Mouse (Mus musculus) heart, embryonic 14.5 days (tissue): ENCODE results near the gene Olfr97. TPM values are rescaled to one million over a fixed set of nuclear protein-coding genes. Genes with fewer than 3 reads are reported as not detected.

ENCODE experiments used
- ATAC-seq: fragments of 200-750 bp; cut with Nextera tagmentation; 2 replicates; pipeline ENCODE4 v1.8.0; 2017; ENCODE audit warnings: low read depth, moderate TSS enrichment; ENCODE audit not compliant: insufficient number of reproducible peaks, insufficient read depth, low FRiP score
- H3K27ac ChIP-seq, 2 experiments: fragments of 200-500 bp in 1 of 2; fragments of 300-500 bp in 1 of 2; sonication (generic) in 1 of 2; replicated peaks in 1 of 2; 2 replicates each; pipeline ENCODE4 v1.5.1; 2012 to 2014; ENCODE audit warnings: low read depth in 2 of 2, low read length in 2 of 2, control low read depth in 1 of 2, mild to moderate bottlenecking in 1 of 2, mixed read lengths in 1 of 2; ENCODE audit not compliant: control insufficient read depth in 1 of 2, insufficient read depth in 1 of 2
- H3K27me3 ChIP-seq: fragments of 300-500 bp; sonication (generic); 2 replicates; pipeline ENCODE4 v1.6.1; 2014; ENCODE audit warnings: mild to moderate bottlenecking, low read length, control low read depth; ENCODE audit not compliant: control insufficient read depth, insufficient read depth
- H3K36me3 ChIP-seq: fragments of 300-500 bp; sonication (generic); 2 replicates; pipeline ENCODE4 v1.6.1; 2014; ENCODE audit warnings: mild to moderate bottlenecking, control low read depth, low read length, mixed read lengths; ENCODE audit not compliant: control insufficient read depth, insufficient read depth
- H3K4me1 ChIP-seq, 2 experiments: fragments of 200-500 bp in 1 of 2; fragments of 300-500 bp in 1 of 2; sonication (generic) in 1 of 2; 2 replicates each; pipeline ENCODE4 v1.6.1; 2012 to 2014; ENCODE audit warnings: low read length in 2 of 2, control low read depth in 1 of 2, mixed read lengths in 1 of 2; ENCODE audit not compliant: control insufficient read depth in 2 of 2, insufficient read depth in 2 of 2
- H3K4me2 ChIP-seq: fragments of 300-500 bp; sonication (generic); 2 replicates; pipeline ENCODE4 v1.6.1; 2014; ENCODE audit warnings: mild to moderate bottlenecking, low read length
- H3K4me3 ChIP-seq, 2 experiments: fragments of 200-500 bp in 1 of 2; fragments of 300-500 bp in 1 of 2; sonication (generic) in 1 of 2; 2 replicates each; pipeline ENCODE4 v1.5.1; 2012 to 2014; ENCODE audit warnings: low read length in 2 of 2, mild to moderate bottlenecking in 2 of 2, control low read depth in 1 of 2, low read depth in 1 of 2, moderate library complexity in 1 of 2; ENCODE audit not compliant: control insufficient read depth in 1 of 2, insufficient read depth in 1 of 2
- H3K9ac ChIP-seq: fragments of 300-500 bp; sonication (generic); 2 replicates; pipeline ENCODE4 v1.6.1; 2014; ENCODE audit warnings: mild to moderate bottlenecking, low read length
- H3K9me3 ChIP-seq: fragments of 300-500 bp; sonication (generic); 2 replicates; pipeline ENCODE4 v1.6.1; 2016; ENCODE audit warnings: low read length, control low read depth; ENCODE audit not compliant: control insufficient read depth
- WGBS: fragments of 180-500 bp; shearing (Covaris S2); extraction: QIAGEN DNeasy Blood & Tissue Kit; methylation state at CpG from one replicate; pipeline ENCODE4 v1.1.7; 2014; 5-methylcytosine and 5-hydroxymethylcytosine counted together
- polyA plus RNA-seq: library from polyadenylated mRNA; unstranded; fragments of >200 nt; fragmentation: Nextera tagmentation; extraction: Ambion mirVana; gene quantifications from 2 replicates; pipeline ENCODE4 v1.2.1, GENCODE M21; 2014

Olfr97 gene
- polyA plus RNA-seq, 1 experiment from 2014 or later: not detected

- peaks cover 0 to 11% of the 10 kb centered on the region in 2 experiments; a peak in 2 of 4 replicates for H3K4me1 ChIP-seq
- H3K27ac ChIP-seq: no peak within 1 kb of the TSS
- H3K4me2 ChIP-seq: no peak within 1 kb of the TSS
- H3K9me3 ChIP-seq: no peaks in the 10 kb centered on the region
- no peak within 1 kb of the TSS for H3K4me3 ChIP-seq
- no peak for ATAC-seq
- no peak within 1 kb of the TSS for H3K9ac ChIP-seq
- 69% methylated on average over 2 of the region's 2 CpGs for WGBS
- H3K36me3 ChIP-seq: no peaks in the 10 kb centered on the region
- peaks cover 40% of the 10 kb centered on the region for H3K27me3 ChIP-seq
Observed at GRCm38 (mm10) chr17:37193656-37194055, 43.5 kb downstream of the Olfr97 start, which contains the start of gene Ubd. Ubd (plus strand) TSS chr17:37193892.

DNA sequence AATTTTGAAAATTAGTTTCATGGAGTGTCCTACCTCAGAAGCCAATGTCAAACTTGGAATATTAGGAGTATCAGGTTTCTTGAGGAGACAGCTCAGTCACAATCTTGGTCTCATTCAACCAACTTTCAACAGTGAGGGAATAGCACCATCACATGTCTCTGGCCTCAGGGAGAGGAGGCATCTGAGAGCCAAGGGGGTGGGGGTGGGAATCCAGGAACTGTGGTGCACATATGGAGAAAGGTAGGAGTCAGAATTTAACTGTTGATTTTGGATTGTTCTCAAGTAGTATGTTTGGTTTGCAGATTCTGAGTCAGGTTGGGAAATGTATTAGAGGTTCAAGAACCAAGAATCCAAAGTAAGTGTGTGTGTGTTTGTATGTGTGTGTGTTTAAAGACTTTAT lies 44.1 kb downstream of the Olfr97 start:
- Histone ChIP-seq H3K4me3 (no peak overlapping the region), H3K27ac (no peak overlapping the region), H3K9me3 (no peaks in the 10 kb centered on the region), H3K4me2 (no peak overlapping the region), H3K4me1 (peaks cover 0 to 11% of the 10 kb centered on the region in 2 experiments; a peak in 2 of 4 replicates), H3K36me3 (no peaks in the 10 kb centered on the region), H3K9ac (no peak overlapping the region), H3K27me3 (peaks cover 34% of the 10 kb centered on the region)
- ATAC-seq: no peak

DNA sequence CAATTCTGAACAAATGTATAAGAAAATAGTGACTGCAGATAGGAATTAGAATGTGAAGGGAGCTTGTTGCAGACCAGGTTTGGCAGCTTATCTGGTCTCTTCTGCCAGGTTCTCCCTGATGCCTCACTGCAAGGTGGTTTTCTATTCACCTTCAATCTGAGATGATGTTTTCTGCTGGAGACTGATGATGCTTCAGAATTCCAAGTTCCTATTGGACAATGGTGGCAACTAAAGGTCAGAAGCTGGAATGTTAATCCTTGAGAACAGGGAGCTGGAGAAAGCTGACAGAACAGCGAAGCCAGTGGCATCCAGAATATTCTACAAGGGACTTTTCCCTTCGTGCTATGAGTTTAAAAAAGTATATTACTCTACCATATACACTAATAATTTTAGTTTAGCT lies 46.4 kb downstream of the Olfr97 start:
- Histone ChIP-seq H3K9me3 (no peaks in the 10 kb centered on the region), H3K4me3 (no peak overlapping the region), H3K36me3 (no peaks in the 10 kb centered on the region), H3K9ac (no peak overlapping the region), H3K4me1 (no peaks in the 10 kb centered on the region), H3K27me3 (peaks cover 12% of the 10 kb centered on the region), H3K27ac (no peak overlapping the region), H3K4me2 (no peak overlapping the region)
- 31% methylated on average over 2 of the region's 2 CpGs for WGBS
- ATAC-seq: no peak

DNA sequence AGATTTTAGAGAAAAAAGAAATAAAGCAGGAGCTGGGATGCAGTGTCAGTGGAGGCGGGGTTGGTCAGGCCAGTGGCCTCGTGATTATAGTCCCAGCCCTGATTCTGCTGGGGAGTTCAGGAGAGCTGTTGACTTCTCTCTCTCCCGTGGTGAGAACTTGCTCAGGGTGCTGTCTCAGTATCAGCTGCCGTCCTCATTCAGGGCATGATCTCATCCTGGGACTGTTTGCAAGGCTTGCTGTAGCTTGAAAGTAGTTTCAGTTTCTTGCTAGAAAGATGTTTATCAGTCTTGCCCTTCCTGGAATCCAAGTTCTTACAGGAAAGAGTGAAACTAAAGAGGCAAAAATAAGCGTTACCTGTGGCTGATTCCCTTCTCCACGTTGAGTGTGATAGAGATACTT lies 51.7 kb downstream of the Olfr97 start:
- no peak for ATAC-seq
- Histone ChIP-seq H3K4me2 (no peak overlapping the region), H3K9ac (no peak overlapping the region), H3K4me1 (no peaks in the 10 kb centered on the region), H3K27me3 (no peaks in the 10 kb centered on the region), H3K36me3 (no peaks in the 10 kb centered on the region), H3K4me3 (no peak overlapping the region), H3K27ac (no peak overlapping the region), H3K9me3 (no peaks in the 10 kb centered on the region)
- 25% methylated on average over 6 of the region's 6 CpGs for WGBS

Other genes with a start within 250 kb of the Olfr97 start
- 0.23 and 0.75 TPM in 2 replicates for gene H2-M5, start 247.8 kb downstream of the Olfr97 start, polyA plus RNA-seq
- 38.3 and 43.4 TPM in 2 replicates for gene Zfp57, start 236.2 kb downstream of the Olfr97 start, polyA plus RNA-seq
- 0.15 TPM in 1 of 2 replicates, not detected in the other for gene Mog, start 213.9 kb downstream of the Olfr97 start, polyA plus RNA-seq
- 3.6 and 8.0 TPM in 2 replicates for gene Gabbr1, start 191.4 kb downstream of the Olfr97 start, polyA plus RNA-seq
- gene Olfr90, start 148.8 kb downstream of the Olfr97 start, polyA plus RNA-seq: not detected in 2 replicates
- not detected in 2 replicates for gene Olfr91, start 139.1 kb downstream of the Olfr97 start, polyA plus RNA-seq
- gene Olfr92, start 117.2 kb downstream of the Olfr97 start, polyA plus RNA-seq: not detected in 2 replicates
- gene Olfr93, start 75.8 kb downstream of the Olfr97 start, polyA plus RNA-seq: not detected in 2 replicates
- not detected in 2 replicates for gene Ubd, start 43.4 kb downstream of the Olfr97 start, polyA plus RNA-seq
- not detected in 2 replicates for gene Olfr94, start 36.3 kb downstream of the Olfr97 start, polyA plus RNA-seq
- gene Olfr95, start 24.2 kb downstream of the Olfr97 start, polyA plus RNA-seq: not detected in 2 replicates
- gene Olfr96, start 17.2 kb downstream of the Olfr97 start, polyA plus RNA-seq: not detected in 2 replicates
- not detected in 2 replicates for gene Olfr98, start 26.4 kb upstream of the Olfr97 start, polyA plus RNA-seq
- gene H2-M3, start 32.9 kb upstream of the Olfr97 start, polyA plus RNA-seq: 1.1 and 2.1 TPM in 2 replicates
- gene Olfr99, start 46.1 kb upstream of the Olfr97 start, polyA plus RNA-seq: not detected in 2 replicates
- not detected in 2 replicates for gene Olfr101, start 67.0 kb upstream of the Olfr97 start, polyA plus RNA-seq
- not detected in 2 replicates for gene Olfr102, start 79.7 kb upstream of the Olfr97 start, polyA plus RNA-seq
- gene Olfr103, start 102.4 kb upstream of the Olfr97 start, polyA plus RNA-seq: not detected in 2 replicates
- not detected in 2 replicates for gene Olfr104-ps, start 122.3 kb upstream of the Olfr97 start, polyA plus RNA-seq
- not detected in 2 replicates for gene Olfr105-ps, start 141.7 kb upstream of the Olfr97 start, polyA plus RNA-seq
- gene Olfr106-ps, start 153.1 kb upstream of the Olfr97 start, polyA plus RNA-seq: not detected in 2 replicates
- not detected in 2 replicates for gene Olfr107, start 161.9 kb upstream of the Olfr97 start, polyA plus RNA-seq
- not detected in 2 replicates for gene Olfr108, start 208.2 kb upstream of the Olfr97 start, polyA plus RNA-seq
- gene Olfr109, start 221.6 kb upstream of the Olfr97 start, polyA plus RNA-seq: not detected in 2 replicates
- gene H2-M2, start 246.2 kb upstream of the Olfr97 start, polyA plus RNA-seq: not detected in 2 replicates